Mouse (Mus musculus): Measurements from ENCODE around the gene Zfp386.

DNA sequence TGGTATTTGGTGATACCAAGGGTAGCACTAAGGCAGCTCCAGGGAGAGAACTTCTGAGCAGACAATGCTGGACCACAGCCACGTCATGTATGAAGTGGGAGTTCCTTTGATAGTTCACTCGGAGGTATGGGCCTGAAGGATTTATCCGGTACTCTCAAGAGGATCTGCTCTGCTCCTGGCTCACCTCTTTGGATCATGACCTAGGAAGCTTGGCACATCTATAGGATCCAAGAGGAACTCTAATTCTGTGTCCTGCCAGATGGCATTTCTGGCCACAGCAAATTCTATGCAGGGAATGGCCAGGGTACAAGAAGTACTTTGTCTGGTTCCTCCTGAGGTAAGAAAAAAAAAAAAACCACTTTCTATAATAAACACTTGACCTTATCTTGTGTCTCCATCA is 42.3 kb downstream of the Zfp386 start:
- TF ChIP-seq CTCF (IDR thresholded peaks at IDR 0.05) (no peak), EP300 (IDR thresholded peaks at IDR 0.05) (no peak)
